Mouse (Mus musculus) granulocyte monocyte progenitor cell, adult 5-6 weeks (primary cell): ENCODE results near the gene Cdc42ep1. TPM values are rescaled to one million over a fixed set of nuclear protein-coding genes. Genes with fewer than 3 reads are reported as not detected.

Experiments
- ATAC-seq: replicated peaks from 2 replicates; pipeline ENCODE4 v1.8.0; 2016; ENCODE audit warnings: mild to moderate bottlenecking, moderate TSS enrichment, inconsistent platforms; ENCODE audit not compliant: poor library complexity, severe bottlenecking
- total RNA-seq, 2 experiments: library from RNA; stranded (forward) in 1 of 2; stranded (reverse) in 1 of 2; fragments of 200-712, 200-1000 nt in 1 of 2; fragments of >200 nt in 1 of 2; fragmentation: Nextera tagmentation in 1 of 2; gene quantifications; 2 replicates each; pipeline ENCODE4 v1.2.3; 2014 to 2017

Cdc42ep1 gene
- not detected in 2 replicates for total RNA-seq (2014; fragmentation: Nextera tagmentation)
- not detected in 2 replicates for total RNA-seq (2017)

GRCm38 (mm10) chr15:78842371-78843163 is at the start of gene Cdc42ep1:
Gene Cdc42ep1, plus strand, starts transcription at chr15:78842624.
- ATAC-seq, result peak; percentile 24

DNA sequence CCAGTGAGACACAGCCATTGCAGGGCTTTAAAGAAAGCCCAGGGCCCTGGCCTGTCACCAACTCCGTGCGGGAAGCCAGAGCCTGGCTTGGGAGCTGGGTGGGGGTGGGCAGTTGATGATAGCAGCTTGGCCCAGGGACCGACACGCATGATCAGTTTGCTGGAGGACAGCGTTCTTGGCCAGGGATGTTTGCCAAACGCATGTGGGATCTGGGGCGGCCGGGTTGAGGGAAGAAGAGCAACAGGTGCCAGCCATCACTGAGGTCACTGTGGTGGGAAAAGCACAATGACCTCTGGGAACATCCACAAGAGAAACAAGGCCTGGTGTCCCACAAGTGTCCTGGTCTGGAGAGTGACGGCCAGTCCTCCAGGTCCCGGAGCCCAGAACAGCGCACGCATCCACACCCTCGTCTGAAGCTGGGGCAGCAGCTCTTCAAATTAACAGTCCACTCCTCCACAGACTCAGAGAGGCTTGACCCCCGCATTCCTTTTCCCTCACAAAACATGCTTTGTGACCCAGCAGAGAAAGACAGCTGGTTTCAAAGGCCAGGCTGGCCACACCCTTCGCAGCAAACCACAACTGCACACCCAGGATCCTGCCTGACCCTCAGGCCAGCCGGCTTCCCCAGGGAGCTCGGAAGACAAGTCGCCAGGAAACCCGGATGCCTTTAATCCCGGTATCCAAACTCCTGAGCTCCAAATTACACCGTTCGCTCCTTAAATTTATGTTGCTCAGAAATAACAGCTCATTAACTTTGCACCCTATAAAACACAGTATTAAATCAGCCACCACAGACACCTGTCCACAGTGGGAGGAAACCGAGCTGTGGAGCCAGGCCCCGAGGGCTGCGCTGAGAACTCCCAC is 46.0 kb upstream of the Cdc42ep1 start:
- ATAC-seq, result no peak

- no peak for ATAC-seq
Measured at GRCm38 (mm10) chr15:78797060-78797329, 45.4 kb upstream of the Cdc42ep1 start.

DNA sequence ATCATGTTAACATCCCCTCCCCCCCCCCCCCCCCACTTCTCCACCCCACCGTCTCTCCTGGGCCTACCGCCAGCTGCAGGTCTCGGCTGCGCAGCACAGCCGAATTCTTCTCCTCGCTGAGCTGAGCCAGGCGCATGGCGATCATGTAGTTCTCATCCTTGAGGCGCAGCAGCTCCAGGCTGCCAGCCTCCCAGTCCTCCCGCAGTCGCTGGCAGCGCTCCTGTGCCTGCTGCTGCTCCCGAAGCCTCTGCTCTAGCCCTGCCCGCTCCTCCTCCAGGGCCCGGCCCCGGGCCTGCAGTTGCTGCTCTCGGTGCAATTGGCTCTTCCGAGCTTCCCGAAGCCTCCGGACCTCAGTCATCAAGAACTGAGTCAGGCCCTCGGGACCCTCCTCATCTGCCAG is 43.4 kb upstream of the Cdc42ep1 start:
- ATAC-seq, result no peak

DNA sequence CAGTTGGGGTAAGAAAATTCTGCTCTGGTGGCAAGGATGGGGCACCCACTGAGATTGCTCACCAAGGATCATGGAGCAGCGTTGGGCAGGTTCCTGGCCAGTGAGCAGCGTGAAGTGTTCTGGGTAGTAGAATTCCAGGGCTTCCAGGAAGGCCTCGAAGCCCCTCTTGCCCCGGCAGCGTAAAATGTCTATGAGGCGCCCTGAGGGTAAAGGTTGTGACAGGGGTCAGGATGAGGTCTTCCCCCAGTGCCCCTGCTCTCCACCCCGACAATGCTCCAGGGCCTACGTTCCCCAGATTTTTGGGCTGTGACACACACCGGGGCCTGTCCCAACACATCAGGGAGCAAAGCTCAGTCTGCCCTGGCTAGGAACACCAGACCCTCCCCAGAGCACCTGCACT is 40.9 kb upstream of the Cdc42ep1 start:
- ATAC-seq, result no peak

DNA sequence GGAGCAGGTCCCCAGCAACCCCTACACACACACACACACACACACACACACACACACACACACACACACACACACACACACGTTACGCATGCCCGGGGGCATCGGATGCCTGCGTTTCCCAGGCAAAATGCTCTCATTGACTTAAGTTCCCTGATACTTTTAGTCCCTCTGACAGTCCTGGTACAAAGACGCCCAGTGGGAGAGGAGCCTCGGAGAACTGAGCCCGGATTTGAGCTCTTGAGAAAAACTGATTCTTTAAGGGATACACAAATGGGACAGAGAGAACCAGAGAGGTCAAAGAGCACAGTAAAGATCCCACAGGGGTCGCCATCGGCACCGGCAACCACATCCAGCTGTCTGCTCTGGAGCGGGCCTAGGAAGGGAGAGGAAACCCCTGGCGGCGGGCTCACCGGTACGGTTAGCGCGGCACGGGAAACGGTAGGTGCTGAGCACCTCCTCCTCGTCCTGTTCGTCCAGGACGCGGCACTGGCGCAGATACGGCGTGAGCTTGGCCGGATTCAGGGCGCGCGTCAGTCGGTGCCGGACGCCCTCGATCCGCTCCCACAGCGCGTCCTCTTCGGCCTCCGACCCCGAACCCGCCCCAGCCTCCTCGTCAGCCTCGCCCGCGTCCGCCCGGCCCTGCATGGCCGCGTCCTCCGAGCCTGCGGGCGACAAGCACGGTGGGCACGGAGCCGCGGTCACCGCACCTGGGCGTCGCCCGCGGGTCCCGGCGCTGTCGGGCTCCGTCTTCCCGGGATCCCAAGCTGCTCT is 40.3 kb upstream of the Cdc42ep1 start:
- ATAC-seq, result peak; percentile 17; the same call in 1 of the 2 replicates

- ATAC-seq, result peak; percentile 65
Measured at GRCm38 (mm10) chr15:78802776-78803391, 39.5 kb upstream of the Cdc42ep1 start, which contains the start of gene Card10. Gene Card10, minus strand, starts transcription at chr15:78803042.

- ATAC-seq, result no peak
Measured at GRCm38 (mm10) chr15:78803499-78803900, 38.9 kb upstream of the Cdc42ep1 start.

- peak; percentile 35 for ATAC-seq
Measured at GRCm38 (mm10) chr15:78804326-78804725, 38.1 kb upstream of the Cdc42ep1 start.

DNA sequence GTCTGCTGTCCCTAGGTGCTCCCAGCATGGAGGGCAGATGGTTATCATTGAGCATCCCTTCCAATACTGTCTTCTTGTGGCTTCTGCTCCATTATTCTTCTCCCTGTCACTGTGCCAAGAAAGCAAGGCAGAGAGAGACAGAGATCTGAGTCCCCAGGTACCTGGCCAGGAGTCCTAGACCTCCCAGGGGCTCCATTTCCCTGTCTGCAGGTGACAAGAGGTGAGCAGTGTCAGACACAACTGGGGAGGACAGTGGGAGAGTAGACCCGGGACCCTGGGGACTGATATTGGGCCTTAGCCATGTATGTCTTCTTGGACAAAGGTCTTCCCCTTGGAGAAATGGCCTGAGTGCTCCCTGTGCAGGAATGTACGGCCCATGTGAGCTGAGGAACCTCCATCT is 37.1 kb upstream of the Cdc42ep1 start:
- ATAC-seq, result no peak

DNA sequence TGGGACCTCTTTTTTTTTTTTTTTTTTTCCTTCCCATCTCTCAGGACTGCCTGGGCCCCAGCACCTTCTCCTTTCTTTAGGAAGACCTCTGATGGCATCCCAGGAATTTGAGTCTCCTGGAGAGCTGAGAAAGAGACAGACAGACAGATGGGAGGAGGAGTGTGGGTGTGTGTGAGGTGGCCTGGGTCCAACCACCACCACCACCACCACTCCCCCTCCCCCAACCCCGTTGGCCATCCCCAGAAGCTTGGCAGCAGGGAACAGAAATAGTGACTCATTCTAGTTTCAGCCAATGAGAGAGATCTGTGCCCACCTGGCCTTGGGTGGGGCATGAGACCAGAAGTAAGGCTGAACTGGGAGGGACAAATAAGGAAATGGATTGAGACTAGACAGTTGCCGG is 35.8 kb upstream of the Cdc42ep1 start:
- no peak for ATAC-seq

- ATAC-seq, result no peak
Measured at GRCm38 (mm10) chr15:78807141-78807540, 35.3 kb upstream of the Cdc42ep1 start.

DNA sequence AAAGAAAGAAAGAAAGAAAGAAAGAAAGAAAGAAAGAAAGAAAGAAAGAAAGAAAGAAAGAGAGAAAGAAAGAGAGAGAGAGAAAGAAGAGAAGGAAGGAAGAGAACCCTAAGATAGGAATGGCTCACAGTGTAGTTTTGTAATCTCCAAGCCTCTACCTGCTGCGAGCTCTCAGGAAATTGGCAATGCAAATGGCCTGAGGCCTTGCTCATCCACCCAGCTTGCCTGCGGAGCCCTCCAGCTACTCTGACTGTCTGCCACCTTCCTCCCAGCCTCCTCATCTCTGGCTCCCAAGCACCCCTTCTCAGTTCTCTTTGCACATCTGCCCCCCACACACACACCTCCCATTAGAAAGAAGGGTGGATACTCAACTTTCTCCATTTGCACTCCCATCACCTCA is 33.4 kb upstream of the Cdc42ep1 start:
- no peak for ATAC-seq

- peak; percentile 79 for ATAC-seq
Measured at GRCm38 (mm10) chr15:78809739-78810138, 32.7 kb upstream of the Cdc42ep1 start.

DNA sequence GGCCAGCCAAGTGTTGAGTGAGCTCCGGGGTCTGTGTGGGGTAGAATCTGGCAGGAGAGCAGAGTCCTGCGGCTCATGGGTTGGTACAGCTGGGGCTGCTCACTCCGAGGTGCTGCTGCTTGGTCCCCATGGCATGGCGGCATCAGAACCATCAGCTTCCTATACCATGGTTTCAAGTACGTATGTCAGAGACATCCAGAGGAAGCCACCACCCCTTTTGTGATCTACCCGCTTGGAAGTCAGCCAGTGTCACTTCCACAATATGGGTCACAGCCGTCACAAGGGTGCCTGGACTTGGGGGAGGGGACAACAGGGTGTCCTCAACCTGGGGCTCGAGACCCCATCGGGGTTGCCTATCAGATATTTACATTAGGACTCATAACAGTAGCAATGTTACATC is 32.3 kb upstream of the Cdc42ep1 start:
- ATAC-seq, result peak; percentile 67

- no peak for ATAC-seq
Measured at GRCm38 (mm10) chr15:78813603-78814002, 28.8 kb upstream of the Cdc42ep1 start.

DNA sequence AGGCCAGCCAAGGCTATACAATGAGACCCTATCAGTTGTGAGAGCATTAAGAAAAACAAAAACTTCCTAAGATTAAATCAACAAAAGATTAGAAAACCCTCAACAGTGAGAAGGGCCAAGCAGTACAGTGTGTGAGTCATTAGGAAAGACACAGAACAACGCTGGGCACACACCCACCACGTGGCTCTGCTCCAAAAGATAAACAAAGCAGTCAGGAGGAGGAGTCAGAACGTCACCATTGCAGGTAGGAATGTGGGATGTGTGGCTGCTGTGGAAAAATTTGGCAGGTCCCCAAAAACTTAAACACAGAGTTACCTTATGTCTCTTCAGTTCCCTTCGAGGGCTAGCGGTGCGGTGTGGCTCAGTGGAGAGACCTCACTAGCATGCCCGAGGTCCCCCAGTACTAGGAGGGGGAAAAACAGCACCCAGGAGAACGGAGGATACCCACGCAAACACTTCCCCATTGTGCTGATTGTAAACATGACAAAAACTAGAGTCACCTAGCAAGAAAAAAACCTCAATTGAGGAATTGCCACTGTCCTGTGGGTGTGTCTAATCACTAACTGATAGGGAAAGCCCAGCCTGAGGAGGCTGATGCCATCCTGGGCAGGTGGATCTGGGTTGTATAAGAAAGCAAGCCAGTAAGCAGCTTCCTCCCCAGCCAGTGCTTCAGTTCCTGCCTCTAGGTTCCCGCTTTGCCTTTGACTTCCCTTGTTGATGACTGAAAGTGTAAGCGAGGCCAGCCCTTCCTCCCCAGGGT is 26.9 kb upstream of the Cdc42ep1 start:
- ATAC-seq, result peak; percentile 77

GRCm38 (mm10) chr15:78816074-78816391 is 26.4 kb upstream of the Cdc42ep1 start:
- ATAC-seq, result no peak
